Mouse (Mus musculus) heart, embryonic 12.5 days (tissue): Measurements from ENCODE around the gene Ptpn21. TPM values are rescaled to one million over a fixed set of nuclear protein-coding genes. Genes with fewer than 3 reads are reported as not detected.

Experiments
- ATAC-seq: fragments of 200-750 bp; cut with Nextera tagmentation; 2 replicates; pipeline ENCODE4 v1.8.0; 2017; ENCODE audit warnings: moderate TSS enrichment, moderate library complexity; ENCODE audit not compliant: insufficient number of reproducible peaks, low FRiP score
- H3K27ac ChIP-seq: fragments of 300-500 bp; sonication (generic); 2 replicates; pipeline ENCODE4 v1.5.1; 2016; ENCODE audit warnings: mild to moderate bottlenecking, moderate library complexity; ENCODE audit not compliant: poor library complexity, severe bottlenecking
- H3K27me3 ChIP-seq: fragments of 300-500 bp; sonication (generic); replicated peaks from 2 replicates; pipeline ENCODE4 v1.6.1; 2016; ENCODE audit warnings: mild to moderate bottlenecking, moderate library complexity
- H3K36me3 ChIP-seq: fragments of 300-500 bp; sonication (generic); 2 replicates; pipeline ENCODE4 v1.6.1; 2016; ENCODE audit warnings: mild to moderate bottlenecking, moderate library complexity
- H3K4me1 ChIP-seq: fragments of 300-500 bp; sonication (generic); replicated peaks from 2 replicates; pipeline ENCODE4 v1.6.1; 2016; ENCODE audit warnings: mild to moderate bottlenecking
- H3K4me2 ChIP-seq: fragments of 300-500 bp; sonication (generic); 2 replicates; pipeline ENCODE4 v1.6.1; 2016; ENCODE audit warnings: mild to moderate bottlenecking, moderate library complexity
- H3K4me3 ChIP-seq: fragments of 300-500 bp; sonication (generic); 2 replicates; pipeline ENCODE4 v1.5.1; 2016; ENCODE audit warnings: mild to moderate bottlenecking
- H3K9ac ChIP-seq: fragments of 300-500 bp; sonication (generic); 2 replicates; pipeline ENCODE4 v1.6.1; 2016; ENCODE audit warnings: mild to moderate bottlenecking, moderate library complexity
- H3K9me3 ChIP-seq: fragments of 300-500 bp; sonication (generic); replicated peaks from 2 replicates; pipeline ENCODE4 v1.6.1; 2016; ENCODE audit warnings: mild to moderate bottlenecking, moderate library complexity
- WGBS: fragments of 180-500 bp; shearing (Covaris S2); methylation state at CpG from one replicate; pipeline ENCODE4 v1.1.7; 2016; 5-methylcytosine and 5-hydroxymethylcytosine counted together
- polyA plus RNA-seq: library from polyadenylated mRNA; unstranded; fragments of >200 nt; fragmentation: Nextera tagmentation; extraction: Ambion mirVana; gene quantifications from 2 replicates; pipeline ENCODE4 v1.2.1, GENCODE M21; 2016

Gene Ptpn21
- polyA plus RNA-seq, 1 experiment from 2014 or later, result 11.7 TPM

DNA sequence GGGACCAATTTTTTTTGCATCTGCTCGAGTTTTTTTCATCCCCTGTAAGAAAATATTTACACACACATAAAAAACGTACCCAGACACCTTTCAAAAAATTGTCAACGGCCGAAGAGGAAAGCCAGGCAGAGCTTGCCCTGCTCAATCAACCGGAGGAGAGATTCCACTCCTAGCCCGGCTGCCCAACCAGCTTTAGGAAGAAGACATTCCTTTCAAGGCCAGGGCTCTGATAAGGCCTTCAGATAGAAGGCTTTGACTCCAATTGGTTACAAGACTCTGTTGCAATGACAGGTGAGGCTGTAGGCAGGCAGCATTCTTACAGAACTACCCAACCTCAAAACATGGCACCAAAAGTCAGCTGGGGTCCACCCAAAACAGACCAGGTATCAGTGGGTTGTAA lies 53.6 kb downstream of the Ptpn21 start:
- peaks cover 73% of the 10 kb centered on the region for H3K36me3 ChIP-seq
- peak overlapping the region; percentile 37; the same call in 1 of the 2 replicates for H3K9ac ChIP-seq
- H3K27ac ChIP-seq, result peak overlapping the region; percentile 48
- no peak overlapping the region for H3K4me3 ChIP-seq
- H3K4me1 ChIP-seq, result peaks cover 11% of the 10 kb centered on the region; the same call in 1 of the 2 replicates
- H3K9me3 ChIP-seq, result no peaks in the 10 kb centered on the region
- no peak for ATAC-seq
- 12% methylated on average over 6 of the region's 6 CpGs for WGBS
- H3K4me2 ChIP-seq, result peak overlapping the region; percentile 51
- no peaks in the 10 kb centered on the region for H3K27me3 ChIP-seq

DNA sequence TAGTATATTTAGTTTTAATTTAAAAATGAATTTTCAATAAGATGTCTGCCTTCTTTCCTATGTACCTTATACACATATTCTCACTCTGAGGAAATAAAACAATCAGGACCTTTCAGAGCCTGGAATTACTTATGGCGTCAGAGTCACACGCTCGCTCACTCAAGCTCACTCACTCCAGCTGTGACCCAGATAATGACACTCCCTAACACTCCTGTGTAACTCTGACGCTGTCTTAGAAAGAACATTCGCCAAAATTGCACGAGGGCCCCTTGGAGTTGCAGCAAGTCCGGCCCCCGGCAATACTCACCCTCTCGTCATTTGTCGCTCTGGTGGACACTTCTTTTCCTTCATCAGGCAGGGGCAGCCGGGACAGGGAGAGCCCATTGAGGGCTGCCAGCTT lies 54.0 kb downstream of the Ptpn21 start:
- no peaks in the 10 kb centered on the region for H3K9me3 ChIP-seq
- peak overlapping the region; percentile 51 for H3K4me2 ChIP-seq
- H3K4me3 ChIP-seq, result no peak overlapping the region
- H3K9ac ChIP-seq, result peak overlapping the region; percentile 37; the same call in 1 of the 2 replicates
- peak overlapping the region; percentile 48 for H3K27ac ChIP-seq
- H3K36me3 ChIP-seq, result peaks cover 73% of the 10 kb centered on the region
- ATAC-seq, result no peak
- peaks cover 11% of the 10 kb centered on the region; the same call in 1 of the 2 replicates for H3K4me1 ChIP-seq
- 32% methylated on average over 11 of the region's 11 CpGs for WGBS
- H3K27me3 ChIP-seq, result no peaks in the 10 kb centered on the region

DNA sequence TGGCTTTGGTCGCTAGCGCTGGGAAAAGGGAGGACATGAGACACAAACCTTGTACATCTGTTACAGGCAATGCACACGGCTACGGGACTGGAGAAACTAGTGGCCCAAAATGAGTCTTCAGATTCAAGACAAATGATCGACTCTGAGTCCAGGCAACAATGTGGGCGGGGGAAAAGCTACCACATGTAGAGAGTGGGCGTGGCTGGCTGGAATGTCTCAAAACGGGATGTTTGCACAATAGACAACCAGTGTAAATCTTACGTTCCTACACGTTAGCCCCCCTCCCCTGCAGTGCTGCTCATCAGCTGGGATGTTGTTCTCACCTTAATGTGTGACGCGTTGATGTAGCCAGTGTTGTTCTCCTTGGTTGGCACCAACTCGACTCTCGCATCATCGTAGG lies 55.0 kb downstream of the Ptpn21 start:
- no peak for ATAC-seq
- H3K9me3 ChIP-seq, result no peaks in the 10 kb centered on the region
- no peak overlapping the region for H3K4me2 ChIP-seq
- no peak overlapping the region for H3K27ac ChIP-seq
- H3K36me3 ChIP-seq, result peaks cover 71% of the 10 kb centered on the region
- H3K4me3 ChIP-seq, result no peak overlapping the region
- no peak overlapping the region for H3K9ac ChIP-seq
- WGBS, result 86% methylated on average over 15 of the region's 15 CpGs
- H3K27me3 ChIP-seq, result no peaks in the 10 kb centered on the region
- peaks cover 11% of the 10 kb centered on the region; the same call in 1 of the 2 replicates for H3K4me1 ChIP-seq

DNA sequence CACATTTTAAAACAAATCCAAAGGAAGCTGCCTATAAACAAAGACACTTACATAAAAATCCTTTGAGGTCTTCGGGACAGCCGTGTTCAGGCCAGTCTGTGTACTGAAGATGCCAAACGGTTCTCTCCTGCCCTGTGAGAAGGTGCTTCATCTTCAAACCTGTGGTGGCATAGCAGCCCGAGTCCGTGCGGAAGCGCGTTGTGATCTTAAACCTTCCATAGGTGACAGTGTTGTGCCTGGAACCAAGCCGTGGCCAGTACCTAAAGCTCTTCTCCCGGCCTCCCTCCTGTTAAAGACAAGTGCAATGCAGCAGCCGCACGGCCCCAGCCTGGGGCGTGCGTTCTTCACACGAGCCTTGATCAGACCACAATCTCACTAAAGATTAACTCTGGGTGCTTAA lies 57.3 kb downstream of the Ptpn21 start:
- H3K36me3 ChIP-seq, result peaks cover 55% of the 10 kb centered on the region
- no peak overlapping the region for H3K4me2 ChIP-seq
- H3K4me3 ChIP-seq, result no peak overlapping the region
- no peak overlapping the region for H3K9ac ChIP-seq
- no peak for ATAC-seq
- H3K27me3 ChIP-seq, result no peaks in the 10 kb centered on the region
- peaks cover 11% of the 10 kb centered on the region; the same call in 1 of the 2 replicates for H3K4me1 ChIP-seq
- 88% methylated on average over 15 of the region's 15 CpGs for WGBS
- H3K27ac ChIP-seq, result no peak overlapping the region
- no peaks in the 10 kb centered on the region for H3K9me3 ChIP-seq

DNA sequence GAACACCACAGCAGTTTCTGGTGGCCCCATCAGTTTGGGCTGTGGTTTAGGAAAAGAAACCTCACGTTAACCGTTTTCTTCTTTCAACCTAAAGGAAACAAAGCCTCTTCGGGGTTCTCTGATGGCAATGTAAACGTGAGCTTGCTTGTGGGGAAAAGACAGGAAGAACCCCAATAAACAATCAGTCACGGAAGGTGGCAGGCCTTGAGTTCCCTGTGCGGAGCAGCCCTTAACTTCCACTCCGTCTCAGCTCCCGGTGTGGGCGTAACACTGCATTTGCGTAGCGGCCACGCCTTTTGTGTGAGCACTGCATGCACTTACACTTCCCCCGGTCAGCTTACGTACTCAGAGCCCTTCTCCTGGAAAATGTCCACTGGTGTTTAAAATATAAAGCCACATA lies 59.9 kb downstream of the Ptpn21 start:
- no peaks in the 10 kb centered on the region; the same call in 1 of the 2 replicates for H3K4me1 ChIP-seq
- H3K9me3 ChIP-seq, result no peaks in the 10 kb centered on the region
- H3K27ac ChIP-seq, result no peak overlapping the region
- WGBS, result 56% methylated on average over 14 of the region's 14 CpGs
- no peaks in the 10 kb centered on the region for H3K27me3 ChIP-seq
- H3K4me3 ChIP-seq, result no peak overlapping the region
- no peak for ATAC-seq
- H3K4me2 ChIP-seq, result no peak overlapping the region
- no peak overlapping the region for H3K9ac ChIP-seq
- H3K36me3 ChIP-seq, result peaks cover 54% of the 10 kb centered on the region

DNA sequence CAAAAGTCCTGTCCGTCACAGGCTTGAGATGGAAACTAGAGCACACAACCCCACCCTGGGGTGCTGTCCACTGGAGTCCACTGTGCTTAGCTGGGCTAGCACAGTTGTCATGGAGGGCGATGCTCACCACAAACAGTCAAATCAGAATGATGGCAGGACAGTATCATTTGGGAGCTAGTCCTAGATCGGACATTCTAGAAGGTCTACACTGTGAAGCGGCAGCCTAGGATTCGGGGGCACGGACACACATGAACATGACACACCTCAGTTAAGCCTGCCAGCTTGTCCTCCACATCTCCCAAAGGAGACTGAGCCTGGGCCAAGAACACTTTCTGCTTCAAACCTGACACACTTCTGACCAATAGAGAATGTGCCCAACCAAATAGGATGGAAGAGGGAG lies 60.3 kb downstream of the Ptpn21 start:
- WGBS, result 94% methylated on average over 6 of the region's 6 CpGs

DNA sequence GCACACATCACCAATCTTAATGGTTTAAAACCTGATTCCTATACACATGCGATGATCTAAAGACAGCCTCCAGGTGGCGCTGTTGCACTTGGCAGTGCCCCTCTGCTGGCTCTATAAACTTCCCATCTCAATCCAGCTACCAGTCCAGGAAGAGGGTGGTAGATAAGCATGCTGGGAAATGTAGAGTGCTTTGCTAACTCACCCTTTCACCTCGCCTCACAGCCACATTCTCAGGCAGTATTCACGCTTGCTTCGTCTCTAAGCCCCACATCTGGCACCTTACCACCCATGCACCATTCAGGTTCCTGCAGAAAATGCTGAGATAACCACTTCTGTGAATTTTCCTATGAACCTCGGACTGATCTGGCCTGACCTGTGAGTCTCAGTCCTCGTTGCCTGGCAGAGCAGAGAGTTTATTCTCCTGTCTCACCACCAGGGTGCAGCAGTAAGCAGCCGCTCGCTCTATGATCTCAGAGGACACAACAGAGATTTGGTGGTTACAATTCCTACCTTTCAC lies 62.5 kb downstream of the Ptpn21 start:
- Histone ChIP-seq H3K4me2 (peak overlapping the region; percentile 72), H3K9ac (0 out of 2 replicates have a peak overlapping the region, but pooled peaks have one; percentile 47), H3K9me3 (no peaks in the 10 kb centered on the region), H3K27ac (peak overlapping the region; percentile 72), H3K36me3 (peaks cover 38% of the 10 kb centered on the region), H3K4me1 (peaks cover 10% of the 10 kb centered on the region), H3K27me3 (no peaks in the 10 kb centered on the region), H3K4me3 (peak overlapping the region; percentile 39)
- ATAC-seq, result peak; percentile 85
- WGBS, result 6% methylated on average over 9 of the region's 9 CpGs

More for the DNA sequence above, 60.3 kb downstream of the Ptpn21 start:
- H3K4me1 ChIP-seq, result no peaks in the 10 kb centered on the region; the same call in 1 of the 2 replicates
- no peak overlapping the region for H3K4me3 ChIP-seq
- no peak overlapping the region for H3K9ac ChIP-seq
- H3K9me3 ChIP-seq, result no peaks in the 10 kb centered on the region
- ATAC-seq, result no peak
- no peak overlapping the region for H3K27ac ChIP-seq
- no peak overlapping the region for H3K4me2 ChIP-seq
- H3K36me3 ChIP-seq, result peaks cover 49% of the 10 kb centered on the region
- H3K27me3 ChIP-seq, result no peaks in the 10 kb centered on the region

DNA sequence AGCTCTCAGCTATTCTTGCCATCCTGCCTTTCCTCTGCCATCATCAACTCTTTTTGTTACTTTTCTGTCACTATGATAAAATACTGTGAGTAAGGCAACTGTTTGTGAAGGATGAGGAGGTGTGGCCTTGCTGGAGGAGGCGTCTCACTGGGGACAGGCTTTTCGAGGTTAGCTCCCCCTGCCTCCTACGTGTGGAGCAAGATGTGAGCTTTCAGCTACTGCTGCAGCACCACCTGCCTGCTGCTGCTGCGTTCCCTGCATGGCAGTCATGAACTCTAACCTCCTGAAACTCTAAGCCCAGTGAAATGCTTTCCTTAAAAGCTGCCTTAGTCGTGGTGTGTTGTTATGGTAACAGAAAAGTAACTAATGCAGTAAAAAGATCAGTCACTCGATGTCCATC lies 63.3 kb downstream of the Ptpn21 start:
- Histone ChIP-seq H3K4me3 (no peak overlapping the region), H3K9ac (no peak overlapping the region), H3K27me3 (no peaks in the 10 kb centered on the region), H3K4me2 (no peak overlapping the region), H3K4me1 (peaks cover 16% of the 10 kb centered on the region), H3K9me3 (no peaks in the 10 kb centered on the region), H3K36me3 (peaks cover 31% of the 10 kb centered on the region), H3K27ac (no peak overlapping the region)
- ATAC-seq, result no peak
- 60% methylated on average over 6 of the region's 6 CpGs for WGBS

DNA sequence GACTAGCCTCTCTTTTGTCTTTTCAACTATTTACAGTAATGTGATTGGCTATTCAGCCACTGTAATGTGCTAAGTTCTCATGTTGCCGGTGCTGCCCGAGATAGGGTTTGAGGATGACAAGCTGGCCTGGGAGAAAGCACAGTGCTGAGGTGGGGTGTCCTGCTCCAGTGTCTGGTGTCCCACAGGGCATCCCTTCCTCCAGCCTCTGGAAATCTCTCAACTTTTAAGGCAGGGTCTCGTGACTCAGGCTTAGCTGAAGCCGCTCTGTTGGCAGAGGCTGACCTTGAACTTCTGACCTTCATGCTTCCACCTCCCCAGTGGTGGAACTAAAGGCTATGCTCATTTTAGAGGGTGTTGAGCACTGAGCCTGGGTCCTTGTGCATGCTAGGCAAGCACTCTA lies 66.8 kb downstream of the Ptpn21 start:
- Histone ChIP-seq H3K4me2 (no peak overlapping the region), H3K27me3 (no peaks in the 10 kb centered on the region), H3K9me3 (no peaks in the 10 kb centered on the region), H3K9ac (no peak overlapping the region), H3K4me3 (no peak overlapping the region), H3K36me3 (peaks cover 16% of the 10 kb centered on the region), H3K4me1 (peaks cover 25% of the 10 kb centered on the region), H3K27ac (0 out of 2 replicates have a peak overlapping the region, but pooled peaks have one; percentile 9)
- ATAC-seq, result no peak
- 81% methylated on average over 4 of the region's 4 CpGs for WGBS

DNA sequence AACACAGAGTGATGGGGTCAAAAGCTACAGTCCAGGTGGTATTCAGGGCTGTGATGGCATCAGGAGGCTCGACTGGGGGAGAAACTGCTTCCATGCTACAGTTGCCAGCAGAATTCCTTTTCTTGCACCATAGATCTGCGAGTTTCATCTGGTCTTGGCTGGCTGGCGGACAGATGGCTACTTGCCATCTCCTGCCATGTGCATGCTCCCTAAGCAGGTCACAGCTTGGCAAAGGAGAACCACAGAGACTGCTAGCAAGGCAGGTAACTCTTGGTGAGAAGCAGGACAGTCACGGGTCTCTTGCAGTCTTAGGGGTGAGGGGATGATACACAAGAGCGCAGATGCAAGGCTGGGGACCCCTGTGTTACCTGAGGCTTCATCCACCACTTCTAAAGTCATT lies 67.3 kb downstream of the Ptpn21 start:
- WGBS, result 85% methylated on average over 5 of the region's 5 CpGs
- no peak for ATAC-seq
- Histone ChIP-seq H3K36me3 (peaks cover 20% of the 10 kb centered on the region), H3K27ac (no peak overlapping the region), H3K27me3 (no peaks in the 10 kb centered on the region), H3K4me3 (no peak overlapping the region), H3K9me3 (no peaks in the 10 kb centered on the region), H3K4me2 (no peak overlapping the region), H3K9ac (no peak overlapping the region), H3K4me1 (peaks cover 25% of the 10 kb centered on the region)

DNA sequence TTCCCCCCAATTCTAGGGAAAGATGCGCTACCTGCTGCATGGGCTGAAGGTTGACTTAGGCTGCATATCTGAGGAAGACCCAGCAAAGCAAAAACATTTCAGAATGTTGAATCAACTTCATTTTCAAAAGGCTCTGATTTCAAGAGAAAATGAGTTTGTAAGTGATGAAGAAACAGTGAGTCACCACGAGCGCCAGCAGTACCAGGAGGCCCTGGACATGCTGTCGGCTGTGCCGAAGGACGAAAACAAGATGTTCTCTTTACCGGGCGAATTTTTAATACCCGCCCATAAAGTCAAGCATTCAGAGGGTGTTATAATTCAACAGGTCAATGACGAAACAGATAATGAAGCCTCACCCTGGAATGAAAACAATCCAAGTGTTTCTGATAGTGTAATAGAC lies 68.1 kb downstream of the Ptpn21 start:
- no peak overlapping the region for H3K4me2 ChIP-seq
- peak overlapping the region; percentile 56 for H3K27ac ChIP-seq

More for the DNA sequence above, 68.1 kb downstream of the Ptpn21 start:
- Histone ChIP-seq H3K9me3 (no peaks in the 10 kb centered on the region), H3K4me3 (no peak overlapping the region), H3K36me3 (peaks cover 22% of the 10 kb centered on the region), H3K9ac (no peak overlapping the region), H3K4me1 (peaks cover 25% of the 10 kb centered on the region), H3K27me3 (no peaks in the 10 kb centered on the region)
- no peak for ATAC-seq
- 55% methylated on average over 10 of the region's 10 CpGs for WGBS
